Mouse (Mus musculus): ENCODE results near the gene Zfp541. TPM values are rescaled to one million over a fixed set of nuclear protein-coding genes. Genes with fewer than 3 reads are reported as not detected.
A peak's percentile ranks its signal among the peaks of the same experiment; 100 is the strongest.

Zfp541 gene
- total and polyA plus RNA-seq, 2 experiments from 2014 or later = 0.10 to 0.17 TPM

DNA sequence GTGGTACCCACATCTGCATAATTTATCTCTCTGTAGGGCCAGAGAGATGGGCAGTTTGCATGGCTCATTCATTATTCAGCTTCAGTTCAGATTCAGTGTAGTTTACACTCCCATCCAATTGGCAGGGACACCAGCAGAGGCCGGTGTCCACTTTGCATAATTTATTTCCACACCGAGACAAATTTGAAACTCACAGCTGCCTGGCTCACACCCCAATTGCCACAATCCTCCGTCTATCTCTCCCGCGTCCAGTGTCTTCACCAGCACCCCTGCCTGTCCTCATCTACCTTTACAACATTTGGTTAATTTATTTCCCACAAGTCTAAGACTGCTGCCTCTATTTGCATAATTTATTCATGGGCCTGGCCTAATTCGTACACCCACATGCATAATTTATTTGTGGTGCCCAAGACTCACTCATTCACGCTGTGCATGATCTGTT, 73.4 kb downstream of the Zfp541 start:
- Histone ChIP-seq H3K27ac (ENCODE audit: low read depth, low read length) (peak overlapping the region; percentile 30), H3K9me3 (ENCODE audit: low read length) (no peaks in the 10 kb centered on the region), H3K9ac (no peak overlapping the region), H3K36me3 (ENCODE audit: insufficient read depth) (0 out of 2 replicates have a peak, but pooled peaks cover 2% of the 10 kb centered on the region), H3K27me3 (ENCODE audit: insufficient read depth, low read length) (no peaks in the 10 kb centered on the region), H3K4me2 (ENCODE audit: low read depth) (peak overlapping the region; percentile 10; the same call in 1 of the 2 replicates), H3K4me3 (ENCODE audit: low read depth, low read length) (no peak overlapping the region), H3K4me1 (ENCODE audit: insufficient read depth) (peaks cover 13% of the 10 kb centered on the region)
- 11% methylated on average over 7 of the region's 7 CpGs for WGBS
- DNase-seq (peak; percentile 58), ATAC-seq (peak; percentile 30; the same call in 1 of the 2 replicates)
- TF ChIP-seq CTCF (IDR thresholded peaks at IDR 0.05; ENCODE audit: low read depth) = no peak

Other genes starting within 250 kb of the Zfp541 start
- not detected in 2 replicates for gene Obox6, start 222.1 kb upstream of the Zfp541 start, total RNA-seq (2014; rRNA removed)
- not detected in 2 replicates for gene Obox6, start 222.1 kb upstream of the Zfp541 start, polyA plus RNA-seq (2015; fragmentation: Nextera tagmentation; extraction: Ambion mirVana)
- 1.2 and 1.9 TPM in 2 replicates for gene Crx, start 181.8 kb upstream of the Zfp541 start, total RNA-seq (2014; rRNA removed)
- 0.05 and 0.25 TPM in 2 replicates for gene Crx, start 181.8 kb upstream of the Zfp541 start, polyA plus RNA-seq (2015; fragmentation: Nextera tagmentation; extraction: Ambion mirVana)
- not detected in 2 replicates for gene Crxos, start 179.2 kb upstream of the Zfp541 start, total RNA-seq (2014; rRNA removed)
- gene Crxos, start 179.2 kb upstream of the Zfp541 start, polyA plus RNA-seq (2015; fragmentation: Nextera tagmentation; extraction: Ambion mirVana) = not detected in 2 replicates
- 813 and 1,238 TPM in 2 replicates for gene Selenow, start 139.4 kb upstream of the Zfp541 start, total RNA-seq (2014; rRNA removed)
- 2,478 and 2,732 TPM in 2 replicates for gene Selenow, start 139.4 kb upstream of the Zfp541 start, polyA plus RNA-seq (2015; fragmentation: Nextera tagmentation; extraction: Ambion mirVana)
- 117 and 189 TPM in 2 replicates for gene Nop53, start 115.7 kb upstream of the Zfp541 start, total RNA-seq (2014; rRNA removed)
- gene Nop53, start 115.7 kb upstream of the Zfp541 start, polyA plus RNA-seq (2015; fragmentation: Nextera tagmentation; extraction: Ambion mirVana) = 143 and 154 TPM in 2 replicates
- 3.1 and 3.5 TPM in 2 replicates for gene Ehd2, start 94.2 kb upstream of the Zfp541 start, total RNA-seq (2014; rRNA removed)
- gene Ehd2, start 94.2 kb upstream of the Zfp541 start, polyA plus RNA-seq (2015; fragmentation: Nextera tagmentation; extraction: Ambion mirVana) = 4.4 and 5.0 TPM in 2 replicates
- 3.2 and 5.0 TPM in 2 replicates for gene Bicra, start 13.9 kb upstream of the Zfp541 start, total RNA-seq (2014; rRNA removed)
- 3.6 and 5.8 TPM in 2 replicates for gene Bicra, start 13.9 kb upstream of the Zfp541 start, polyA plus RNA-seq (2015; fragmentation: Nextera tagmentation; extraction: Ambion mirVana)
- 159 and 270 TPM in 2 replicates for gene Napa, start 36.6 kb downstream of the Zfp541 start, total RNA-seq (2014; rRNA removed)
- 211 and 222 TPM in 2 replicates for gene Napa, start 36.6 kb downstream of the Zfp541 start, polyA plus RNA-seq (2015; fragmentation: Nextera tagmentation; extraction: Ambion mirVana)
- 47.4 and 53.7 TPM in 2 replicates for gene Kptn, start 58.1 kb downstream of the Zfp541 start, total RNA-seq (2014; rRNA removed)
- 27.4 and 37.2 TPM in 2 replicates for gene Kptn, start 58.1 kb downstream of the Zfp541 start, polyA plus RNA-seq (2015; fragmentation: Nextera tagmentation; extraction: Ambion mirVana)
- gene Slc8a2, start 68.0 kb downstream of the Zfp541 start, total RNA-seq (2014; rRNA removed) = 52.4 and 55.8 TPM in 2 replicates
- 0.77 and 0.99 TPM in 2 replicates for gene Slc8a2, start 68.0 kb downstream of the Zfp541 start, polyA plus RNA-seq (2015; fragmentation: Nextera tagmentation; extraction: Ambion mirVana)
- gene Meis3, start 113.3 kb downstream of the Zfp541 start, total RNA-seq (2014; rRNA removed) = 98.6 and 100 TPM in 2 replicates
- gene Meis3, start 113.3 kb downstream of the Zfp541 start, polyA plus RNA-seq (2015; fragmentation: Nextera tagmentation; extraction: Ambion mirVana) = 86.4 and 90.9 TPM in 2 replicates
- gene Dhx34, start 160.2 kb downstream of the Zfp541 start, total RNA-seq (2014; rRNA removed) = 10.9 and 16.0 TPM in 2 replicates
- gene Dhx34, start 160.2 kb downstream of the Zfp541 start, polyA plus RNA-seq (2015; fragmentation: Nextera tagmentation; extraction: Ambion mirVana) = 8.4 and 9.7 TPM in 2 replicates
- gene C5ar2, start 182.3 kb downstream of the Zfp541 start, total RNA-seq (2014; rRNA removed) = 0.14 and 0.23 TPM in 2 replicates
- gene C5ar2, start 182.3 kb downstream of the Zfp541 start, polyA plus RNA-seq (2015; fragmentation: Nextera tagmentation; extraction: Ambion mirVana) = 0.13 and 0.17 TPM in 2 replicates
- gene C5ar1, start 197.7 kb downstream of the Zfp541 start, total RNA-seq (2014; rRNA removed) = 0.52 and 1.2 TPM in 2 replicates
- 1.7 TPM in 2 replicates for gene C5ar1, start 197.7 kb downstream of the Zfp541 start, polyA plus RNA-seq (2015; fragmentation: Nextera tagmentation; extraction: Ambion mirVana)
- gene Inafm1, start 211.8 kb downstream of the Zfp541 start, total RNA-seq (2014; rRNA removed) = 36.9 and 43.2 TPM in 2 replicates
- 63.6 and 68.4 TPM in 2 replicates for gene Inafm1, start 211.8 kb downstream of the Zfp541 start, polyA plus RNA-seq (2015; fragmentation: Nextera tagmentation; extraction: Ambion mirVana)
- 31.6 and 38.2 TPM in 2 replicates for gene Ccdc9, start 225.0 kb downstream of the Zfp541 start, total RNA-seq (2014; rRNA removed)
- 12.8 and 18.6 TPM in 2 replicates for gene Ccdc9, start 225.0 kb downstream of the Zfp541 start, polyA plus RNA-seq (2015; fragmentation: Nextera tagmentation; extraction: Ambion mirVana)
- gene Bbc3, start 246.6 kb downstream of the Zfp541 start, total RNA-seq (2014; rRNA removed) = 41.2 and 57.8 TPM in 2 replicates
- gene Bbc3, start 246.6 kb downstream of the Zfp541 start, polyA plus RNA-seq (2015; fragmentation: Nextera tagmentation; extraction: Ambion mirVana) = 40.0 and 40.2 TPM in 2 replicates